Mouse (Mus musculus) sigmoid colon, adult 10 weeks (tissue): Measurements from ENCODE around the gene Gyg. TPM values are rescaled to one million over a fixed set of nuclear protein-coding genes. Genes with fewer than 3 reads are reported as not detected.

Source experiments
- polyA plus RNA-seq: library from polyadenylated mRNA; stranded (reverse); fragments of 350-450 nt; fragmentation: Illumina TruSeq; extraction: RNeasy Lipid Tissue Mini Kit (QIAGEN cat#74804); gene quantifications from one replicate; pipeline ENCODE4 v1.2.3, GENCODE M21; 2014; ENCODE audit warnings: low read depth, low replicate concordance

Gyg gene
- 92.1 TPM for polyA plus RNA-seq

GRCm38 (mm10) chr3:20154531-20155367 lies at the start of gene Gyg:
Gene Gyg, minus strand, starts transcription at chr3:20155317.

Other genes with a start within 250 kb of the Gyg start
- 30.8 TPM for gene Cp, start 198.3 kb downstream of the Gyg start, polyA plus RNA-seq
- 32.2 TPM for gene Hps3, start 120.0 kb downstream of the Gyg start, polyA plus RNA-seq
- gene Hltf, start 97.5 kb downstream of the Gyg start, polyA plus RNA-seq, result 90.4 TPM
- gene Cpa3, start 86.9 kb upstream of the Gyg start, polyA plus RNA-seq, result 6.7 TPM
- 10.3 TPM for gene Cpb1, start 120.4 kb upstream of the Gyg start, polyA plus RNA-seq
- 1.2 TPM for gene Agtr1b, start 211.9 kb upstream of the Gyg start, polyA plus RNA-seq